Mouse (Mus musculus) layer of hippocampus, adult 2 months (tissue): Measurements from ENCODE around the gene Gm4881. TPM values are rescaled to one million over a fixed set of nuclear protein-coding genes. Genes with fewer than 3 reads are reported as not detected.
"Not testable (repeated sequence)": the region's sequence is repeated elsewhere in the genome, so short reads cannot be mapped to it uniquely, and the experiment has no call there.

Experiments used
- DNase-seq, 2 experiments: peaks; one replicate each; pipeline ENCODE4 v3.0.0; 2022; ENCODE audit warnings: low spot score in 2 of 2
- H3K27ac ChIP-seq: fragments of 200-600 bp; 2 replicates; pipeline ENCODE4 v1.8.1; 2022
- H3K4me3 ChIP-seq: fragments of 200-600 bp; 2 replicates; pipeline ENCODE4 v1.8.1; 2022; ENCODE audit warnings: mild to moderate bottlenecking
- CTCF ChIP-seq: fragments of 200-600 bp; conservative IDR thresholded peaks from 2 replicates; pipeline ENCODE4 v1.8.1; 2022; ENCODE audit warnings: antibody characterized with exemption, mild to moderate bottlenecking, moderate library complexity
- total RNA-seq, 2 experiments: library from RNA; stranded (reverse); gene quantifications; 2 replicates each; pipeline ENCODE4 v1.2.3; 2021

The Gm4881 gene
- total RNA-seq, 2 experiments from 2014 or later: not detected

DNA sequence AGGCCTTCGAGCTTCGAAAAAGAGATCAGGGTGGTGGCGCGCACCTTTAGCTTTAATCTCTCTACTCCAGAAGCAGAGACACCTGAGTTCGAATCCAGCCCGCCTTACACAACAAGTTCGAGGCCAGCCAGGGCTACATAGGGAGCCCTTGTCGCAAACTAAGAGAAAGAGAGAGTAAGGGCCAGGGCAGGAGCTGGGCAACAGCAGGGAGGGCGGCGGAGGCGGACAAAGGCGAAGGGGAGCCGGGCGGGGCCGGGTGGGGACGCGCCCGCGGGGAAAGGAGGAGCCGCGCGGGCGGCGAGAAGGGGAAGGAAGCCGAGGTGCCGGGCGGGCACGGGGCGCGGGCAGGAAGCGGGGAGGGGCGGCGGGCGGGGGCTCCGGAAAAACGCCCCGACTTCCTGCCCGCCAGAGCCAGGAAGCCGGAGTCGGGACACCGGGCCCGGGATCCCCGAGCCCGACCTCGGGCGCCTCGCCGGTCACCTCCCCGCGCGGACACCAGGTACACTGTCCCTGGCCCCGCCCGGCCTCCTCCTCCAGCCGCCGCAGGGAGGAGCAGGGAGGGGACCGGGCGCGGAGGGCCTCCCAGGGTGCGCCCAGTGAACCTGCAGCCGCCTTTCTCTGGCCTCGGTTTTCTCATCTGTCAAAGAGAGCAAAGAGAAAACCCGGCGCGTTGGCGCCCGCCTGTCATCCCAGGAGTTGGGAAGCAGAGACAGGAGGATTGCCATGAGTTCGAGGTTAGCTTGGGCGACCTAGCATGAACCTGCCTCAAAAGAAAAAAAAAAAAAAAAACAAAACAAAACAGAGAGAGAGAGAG is 41.5 kb downstream of the Gm4881 start, which contains the start of gene Arhgef1:
Gene Arhgef1, plus strand, starts transcription at position 283 of the 814 bp plus-strand sequence.
- no peak for DNase-seq
- Histone ChIP-seq H3K4me3 (peak within 1 kb of the TSS; percentile 84), H3K27ac (peak within 1 kb of the TSS; percentile 89)
- no peak for TF ChIP-seq CTCF

DNA sequence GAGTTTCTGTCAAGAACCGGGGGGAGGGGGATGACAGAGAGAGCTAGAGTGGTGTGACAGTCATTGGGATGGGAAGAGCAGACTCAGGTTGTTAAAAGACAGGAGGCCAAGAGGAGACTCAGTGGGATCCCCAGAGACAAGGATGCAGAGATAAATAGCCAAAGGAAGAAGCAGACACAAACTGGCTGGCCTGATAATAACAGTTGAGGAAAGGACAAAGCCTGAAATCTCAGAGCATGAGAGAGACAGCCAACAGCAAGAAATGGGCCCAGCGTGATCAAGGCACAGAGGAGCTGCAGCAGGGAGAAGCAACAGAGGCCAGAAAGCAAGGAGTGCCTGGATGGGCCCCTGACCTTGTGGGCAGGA is 42.0 kb downstream of the Gm4881 start:
- DNase-seq: no peak
- TF ChIP-seq CTCF: no peak
- Histone ChIP-seq H3K4me3 (peak overlapping the region; percentile 84), H3K27ac (peak overlapping the region; percentile 89)

DNA sequence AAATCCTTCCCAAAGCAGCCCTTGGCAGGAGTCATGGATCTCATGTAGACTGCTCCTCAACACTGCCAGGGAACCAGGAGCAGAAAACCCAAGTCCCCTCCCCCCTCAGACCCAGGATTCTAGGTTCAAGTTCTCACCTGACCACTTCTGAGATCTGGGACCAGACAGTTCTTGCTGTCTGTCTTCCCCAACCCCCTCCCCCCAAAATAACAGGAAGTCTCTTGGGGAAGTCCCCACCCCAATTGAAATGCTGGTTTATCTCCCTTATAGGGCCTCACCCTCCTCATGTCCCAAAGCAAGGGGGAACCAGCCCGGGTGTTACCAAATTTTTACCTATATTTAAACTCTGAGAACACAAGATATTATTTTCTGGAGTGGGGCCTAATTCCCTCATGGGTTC is 42.5 kb downstream of the Gm4881 start:
- Histone ChIP-seq H3K4me3 (no peak overlapping the region), H3K27ac (peak overlapping the region; percentile 89)
- TF ChIP-seq CTCF: no peak
- no peak for DNase-seq

DNA sequence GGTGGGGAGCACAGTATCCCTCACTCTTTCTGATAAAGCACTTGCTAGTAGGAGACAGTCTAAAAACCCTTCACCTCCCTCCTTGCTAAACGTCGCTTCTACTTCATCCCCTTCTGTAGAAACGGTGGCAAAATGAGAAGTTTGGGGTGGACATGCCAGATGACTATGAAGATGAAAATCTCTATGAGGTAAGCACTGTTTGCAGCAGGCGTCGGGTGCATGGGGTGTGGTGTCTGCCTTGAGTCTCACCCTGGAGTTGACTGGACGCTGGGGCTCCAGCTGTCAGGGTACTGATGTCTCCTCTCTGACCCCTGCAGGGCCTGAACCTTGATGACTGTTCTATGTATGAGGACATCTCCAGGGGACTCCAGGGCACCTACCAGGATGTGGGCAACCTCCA is 43.2 kb downstream of the Gm4881 start:
- no peak for TF ChIP-seq CTCF
- Histone ChIP-seq H3K27ac (no peak overlapping the region), H3K4me3 (no peak overlapping the region)
- DNase-seq: no peak

DNA sequence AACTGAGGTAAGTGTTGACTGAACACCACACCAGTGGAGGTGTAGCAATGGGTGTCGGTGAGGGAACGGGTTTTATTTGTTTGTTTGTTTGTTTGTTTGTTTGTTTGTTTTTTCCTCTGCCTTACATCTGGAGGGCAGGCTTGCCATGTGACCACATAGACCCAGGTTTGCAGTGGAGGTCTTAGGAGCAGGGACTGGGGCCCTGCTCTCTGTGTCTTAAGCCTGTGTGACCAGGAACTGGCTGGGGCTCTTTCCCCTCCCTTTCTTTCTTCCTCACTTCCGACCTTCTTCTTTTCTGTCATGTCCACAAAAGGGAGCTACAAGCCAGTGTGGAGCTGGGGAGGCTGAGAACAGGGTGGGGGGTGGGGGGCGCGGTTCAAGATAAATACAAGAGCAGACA is 46.3 kb downstream of the Gm4881 start:
- DNase-seq: no peak
- H3K27ac ChIP-seq: no peak overlapping the region
- TF ChIP-seq CTCF: no peak
- no peak overlapping the region for H3K4me3 ChIP-seq

DNA sequence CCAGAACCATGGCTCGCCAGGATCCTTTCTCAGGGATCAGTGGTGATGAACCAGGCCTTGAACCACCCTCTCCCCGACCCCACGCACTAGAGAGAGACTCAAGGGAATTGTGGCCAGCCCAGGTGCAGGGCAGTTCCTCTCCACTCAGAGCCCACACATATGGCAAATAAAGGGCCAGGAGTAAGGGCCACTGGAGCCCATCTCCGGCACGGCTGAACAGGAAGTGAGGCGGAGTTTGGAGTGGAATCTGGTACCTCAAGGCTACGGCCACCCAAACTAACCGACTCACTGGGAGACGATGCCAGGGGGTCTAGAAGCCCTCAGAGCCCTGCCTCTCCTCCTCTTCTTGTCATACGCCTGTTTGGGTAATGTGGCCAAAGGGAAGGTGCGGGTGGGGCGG is 47.1 kb downstream of the Gm4881 start, which contains the start of gene Cd79a:
Gene Cd79a, plus strand, starts transcription at position 158 of the 400 bp plus-strand sequence.
- no peak for DNase-seq
- no peak within 1 kb of the TSS for H3K27ac ChIP-seq
- H3K4me3 ChIP-seq: no peak within 1 kb of the TSS
- no peak for TF ChIP-seq CTCF

DNA sequence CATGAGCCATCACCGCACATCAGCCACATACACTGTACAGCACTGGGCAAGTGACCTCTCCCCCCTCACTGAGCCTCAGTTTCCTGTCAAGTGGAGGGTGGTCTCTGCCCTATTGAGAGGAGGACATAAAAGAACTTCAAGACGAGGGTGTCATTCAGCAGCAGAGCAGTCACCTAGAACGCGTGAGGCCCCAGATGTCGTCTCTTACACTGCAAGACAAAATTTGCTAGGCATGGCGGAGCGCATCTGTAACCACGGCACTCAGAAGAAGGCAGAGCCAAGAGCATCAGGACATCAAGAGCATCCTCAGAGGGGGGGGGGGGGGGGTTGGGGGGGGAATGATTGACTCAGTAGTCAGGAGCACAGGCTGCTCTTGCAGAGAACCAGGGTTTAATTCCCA is 48.0 kb downstream of the Gm4881 start:
- Histone ChIP-seq H3K27ac (no peak overlapping the region), H3K4me3 (no peak overlapping the region)
- TF ChIP-seq CTCF: no peak
- no peak for DNase-seq

DNA sequence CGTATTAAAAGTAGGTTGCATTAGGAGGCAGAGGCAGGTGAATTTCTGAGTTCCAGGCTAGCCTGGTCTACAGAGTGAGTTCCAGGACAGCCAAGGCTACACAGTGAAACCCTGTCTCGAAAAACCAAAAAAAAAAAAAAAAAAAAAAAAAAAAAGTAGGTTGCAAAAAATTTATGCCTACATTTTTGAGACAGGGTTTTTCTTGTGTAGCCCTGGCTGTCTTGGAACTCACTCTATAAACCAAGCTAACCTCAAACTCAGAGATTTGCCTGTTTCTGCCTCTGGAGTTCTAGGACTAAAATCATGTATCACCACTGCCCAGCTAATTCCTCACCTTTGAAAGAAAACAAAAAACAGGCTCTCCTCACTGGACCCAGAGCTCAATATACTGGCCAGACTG is 48.5 kb downstream of the Gm4881 start:
- DNase-seq: not testable (repeated sequence)

DNA sequence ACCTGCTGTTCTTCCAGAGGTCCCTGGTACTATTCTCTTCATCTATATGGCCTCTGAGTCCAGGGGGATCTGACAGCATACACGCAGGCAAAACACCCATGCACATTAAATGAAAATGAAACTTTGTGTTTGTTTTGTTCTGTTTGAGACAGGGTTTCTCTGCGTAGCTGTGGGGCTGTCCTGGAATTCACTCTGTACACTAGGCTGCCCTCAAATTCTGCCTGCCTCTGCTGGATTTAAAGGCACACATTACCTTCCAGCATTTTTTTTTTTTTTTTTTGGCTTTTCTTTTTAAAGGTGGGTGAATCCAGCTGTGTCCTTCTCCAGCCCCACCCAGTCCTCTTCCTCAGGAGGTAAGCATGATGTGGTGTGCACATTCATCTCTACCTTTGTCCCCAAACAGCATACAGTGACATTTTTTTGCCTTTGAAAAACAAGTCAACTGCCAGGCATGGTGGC is 52.1 kb downstream of the Gm4881 start:
- TF ChIP-seq CTCF: no peak
- DNase-seq: no peak
- Histone ChIP-seq H3K27ac (no peak overlapping the region), H3K4me3 (no peak overlapping the region)

More for the DNA sequence above, 48.5 kb downstream of the Gm4881 start:
- H3K4me3 ChIP-seq, H3K27ac ChIP-seq: not testable (repeated sequence)

DNA sequence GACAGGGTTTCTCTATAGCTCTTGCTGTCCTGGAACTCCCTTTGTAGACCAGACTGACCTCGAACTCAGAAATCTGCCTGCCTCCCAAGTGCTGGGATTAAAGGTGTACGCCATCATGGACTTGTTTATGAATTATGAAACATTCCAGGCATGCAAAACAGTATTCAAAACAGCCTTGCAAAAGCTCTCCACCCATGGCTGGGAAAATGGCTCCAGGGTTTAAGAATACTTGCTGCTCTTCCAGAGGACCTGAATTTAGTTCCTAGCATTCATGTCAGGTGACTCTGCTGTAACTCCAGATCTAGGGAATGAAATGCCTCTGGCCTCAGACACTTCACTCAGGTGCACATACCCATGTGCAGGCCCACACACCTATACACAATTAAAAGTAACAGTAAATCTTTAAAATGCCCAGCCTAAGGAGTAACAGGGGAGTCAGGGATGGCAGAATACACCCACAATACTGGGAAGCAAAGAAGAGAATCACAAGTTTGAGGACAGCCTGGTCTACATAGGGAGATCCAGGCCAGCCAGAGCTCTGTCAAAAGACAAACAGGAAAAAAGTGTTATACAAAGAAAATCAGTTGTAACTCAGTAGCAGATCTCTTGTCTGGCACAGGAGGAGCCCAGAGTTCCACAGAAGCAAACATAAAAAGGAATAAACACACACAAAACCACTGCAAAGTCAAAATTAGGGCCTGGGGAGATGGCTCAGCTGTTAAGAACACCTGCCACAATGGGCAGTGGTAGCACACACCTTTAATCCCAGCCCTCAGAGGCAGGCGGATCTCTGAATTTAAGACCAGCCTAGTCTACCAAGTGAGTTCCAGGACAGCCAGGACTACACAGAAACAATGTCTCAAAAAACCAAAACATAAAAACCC is 52.8 kb downstream of the Gm4881 start:
- Histone ChIP-seq H3K4me3 (no peak overlapping the region), H3K27ac (no peak overlapping the region)
- no peak for TF ChIP-seq CTCF
- DNase-seq: no peak

DNA sequence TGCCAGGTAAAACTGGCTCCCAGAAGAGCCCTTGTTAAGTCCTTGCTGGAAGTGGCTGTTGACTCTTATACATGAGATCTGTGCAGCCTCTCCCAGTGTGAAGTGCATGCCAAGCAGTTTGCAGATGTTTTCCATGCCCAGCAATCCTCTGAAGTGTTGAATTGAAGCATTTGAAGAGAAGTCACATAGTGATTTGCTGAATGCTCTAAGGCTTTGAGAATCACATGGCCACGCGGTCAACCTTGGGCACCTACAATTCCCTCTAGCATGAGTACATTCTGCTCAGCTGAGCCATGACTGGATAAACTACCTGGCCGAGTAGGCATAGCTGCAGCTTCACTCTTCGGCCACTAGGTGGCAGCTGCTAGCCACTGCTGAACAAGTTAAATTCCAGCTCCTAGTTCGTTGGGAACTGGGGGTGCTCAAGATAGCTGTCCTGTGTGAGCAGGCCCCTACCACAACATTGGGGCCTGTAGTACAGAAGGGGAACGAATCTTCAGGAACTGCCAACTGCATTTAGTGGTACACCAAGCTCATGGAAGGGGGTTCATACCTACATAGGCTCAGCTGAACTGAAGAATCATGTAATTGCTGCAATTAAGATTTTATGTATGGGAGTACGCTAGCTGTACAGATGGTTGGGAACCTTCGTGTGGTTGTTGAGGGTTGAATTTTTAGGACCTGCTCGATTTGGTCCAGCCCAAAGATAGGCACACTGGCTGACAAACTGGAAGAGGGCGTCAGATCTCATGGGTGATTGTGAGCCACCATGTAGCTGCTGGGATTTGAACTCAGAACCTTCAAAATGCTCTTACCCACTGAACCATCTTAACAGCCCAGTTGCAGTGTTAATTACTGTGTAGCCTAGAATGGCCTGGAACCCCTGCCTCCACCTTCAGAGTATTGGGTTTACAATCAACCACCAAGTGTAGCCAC is 53.7 kb downstream of the Gm4881 start:
- H3K27ac ChIP-seq: no peak overlapping the region
- peak; percentile 70 to 76 for DNase-seq
- TF ChIP-seq CTCF: peak; percentile 100
- no peak overlapping the region for H3K4me3 ChIP-seq

DNA sequence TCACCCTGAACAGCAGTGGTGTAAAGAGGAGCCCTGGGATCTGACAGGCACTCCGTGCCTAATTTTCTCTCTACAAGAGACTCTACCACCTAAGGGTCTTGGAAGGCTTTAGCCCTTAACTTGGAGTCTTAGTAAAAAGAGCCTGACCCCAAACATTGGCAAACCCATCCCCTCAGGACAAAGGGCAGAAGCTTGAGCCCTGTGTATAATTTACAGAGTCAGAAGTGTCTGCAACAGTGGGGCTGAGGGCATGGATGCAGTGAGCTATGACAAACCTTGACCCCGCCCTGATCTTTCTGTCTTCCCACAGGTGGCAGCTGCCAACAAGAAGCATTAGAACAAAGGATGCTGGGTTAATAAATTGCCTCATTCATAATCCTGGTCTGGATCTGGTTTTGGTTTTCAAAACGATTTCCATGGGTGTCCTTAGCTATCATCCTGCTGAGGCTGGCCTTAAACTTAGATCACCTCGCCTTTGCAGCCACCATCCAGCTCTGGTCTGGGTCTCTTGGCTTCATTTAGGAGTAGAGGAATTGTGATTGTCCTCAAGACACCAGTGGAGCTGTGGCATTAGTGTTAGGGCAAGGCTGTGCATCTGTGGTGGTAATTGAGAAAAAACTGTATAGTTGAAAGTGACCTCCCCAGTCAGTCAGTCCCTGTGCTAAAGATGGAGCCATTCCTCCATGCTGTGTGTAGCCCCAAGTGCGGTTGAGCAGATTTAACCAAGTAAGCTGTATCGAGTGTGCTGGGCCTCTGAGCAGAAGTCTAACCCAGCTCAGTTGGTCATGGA is 54.7 kb downstream of the Gm4881 start:
- no peak for DNase-seq
- Histone ChIP-seq H3K4me3 (no peak overlapping the region), H3K27ac (no peak overlapping the region)
- no peak for TF ChIP-seq CTCF
